Comparison of ENCODE assay signal across 1 mouse cellular context in genomic region chr8:88118456-88119036, GRCm38 (mm10).
TF ChIP-seq lines count a peak whose summit lies in the region.

Gene Cnep1r1, plus strand, starts transcription at chr8:88118769.

TF ChIP-seq in MEL, 35 proteins besides CTCF, POLR2A, EP300 and RAD21 (continued from another document):
- TF ChIP-seq CHD2 (IDR thresholded peaks at IDR 0.05; ENCODE audit: low read length) (peak; percentile 87), ELF1 (IDR thresholded peaks at IDR 0.05; ENCODE audit: low read depth, low read length) (peak; percentile 64), MYC (IDR thresholded peaks at IDR 0.05; ENCODE audit: low read depth, low read length) (0 out of 2 replicates have a peak, but pooled peaks have one; percentile 54), MAZ (IDR thresholded peaks at IDR 0.05; ENCODE audit: low read depth, low read length) (peak; percentile 96), ZMIZ1 (IDR thresholded peaks at IDR 0.05; ENCODE audit: low read depth, low read length) (no peak), UBTF (IDR thresholded peaks at IDR 0.05; ENCODE audit: borderline replicate concordance, insufficient read depth, low read depth, low read length) (no peak)
